Mouse (Mus musculus) MEL (cell line): ENCODE measurements around the gene Creb1. TPM values are rescaled to one million over a fixed set of nuclear protein-coding genes. Genes with fewer than 3 reads are reported as not detected.

Source experiments
- DNase-seq: peaks from one replicate; pipeline ENCODE4 v3.0.0; 2011; ENCODE audit warnings: low read depth, low spot score
- H3K27ac ChIP-seq: 2 replicates; pipeline ENCODE4 v1.5.1; 2012; ENCODE audit warnings: low read depth, mild to moderate bottlenecking, control low read depth, low read length, moderate library complexity; ENCODE audit not compliant: control insufficient read depth
- H3K27me3 ChIP-seq, 2 experiments: fragments of 150-350 bp in 1 of 2; sonication (generic) in 1 of 2; 2 replicates each; pipeline ENCODE4 v1.6.1; 2012; ENCODE audit warnings: low read length in 2 of 2, mild to moderate bottlenecking in 2 of 2, improper control_type of control experiment in 1 of 2, moderate library complexity in 1 of 2; ENCODE audit not compliant: insufficient read depth in 2 of 2, control insufficient read depth in 1 of 2
- H3K36me3 ChIP-seq, 2 experiments: 2 replicates each; pipeline ENCODE4 v1.6.1; 2012 to 2014; ENCODE audit warnings: low read length in 2 of 2, improper control_type of control experiment in 1 of 2, inconsistent platforms in 1 of 2, mild to moderate bottlenecking in 1 of 2; ENCODE audit not compliant: insufficient read depth in 2 of 2, control insufficient read depth in 1 of 2
- H3K4me1 ChIP-seq, 2 experiments: fragments of 150-350 bp in 1 of 2; sonication (generic) in 1 of 2; 2 replicates each; pipeline ENCODE4 v1.6.1; 2012; ENCODE audit warnings: low read length in 2 of 2, improper control_type of control experiment in 1 of 2, mild to moderate bottlenecking in 1 of 2; ENCODE audit not compliant: insufficient read depth in 2 of 2, control insufficient read depth in 1 of 2
- H3K4me3 ChIP-seq, 2 experiments: fragments of 150-350 bp in 1 of 2; sonication (generic) in 1 of 2; 2 replicates each; pipeline ENCODE4 v1.5.1; 2012; ENCODE audit warnings: low read depth in 2 of 2, low read length in 2 of 2, mild to moderate bottlenecking in 2 of 2, moderate library complexity in 2 of 2, control low read depth in 1 of 2, improper control_type of control experiment in 1 of 2; ENCODE audit not compliant: control insufficient read depth in 1 of 2, insufficient read depth in 1 of 2
- H3K79me2 ChIP-seq: 2 replicates; pipeline ENCODE4 v1.6.1; 2012; ENCODE audit warnings: mild to moderate bottlenecking, low read length, moderate library complexity; ENCODE audit not compliant: control insufficient read depth, poor library complexity, insufficient read depth
- H3K9ac ChIP-seq: 2 replicates; pipeline ENCODE4 v1.6.1; 2012; ENCODE audit warnings: low read depth, mild to moderate bottlenecking, control low read depth, low read length, moderate library complexity; ENCODE audit not compliant: control insufficient read depth, poor library complexity, severe bottlenecking
- H3K9me3 ChIP-seq: fragments of 150-350 bp; sonication (generic); replicated peaks from 2 replicates; pipeline ENCODE4 v1.6.1; 2012; ENCODE audit warnings: mild to moderate bottlenecking, low read length, improper control_type of control experiment, moderate library complexity; ENCODE audit not compliant: insufficient read depth
- CHD1 ChIP-seq: IDR thresholded peaks from 2 replicates; pipeline ENCODE4 v1.6.1; 2012; ENCODE audit warnings: low read depth, mild to moderate bottlenecking, inconsistent platforms, low read length, improper control_type of control experiment
- E2F4 ChIP-seq: IDR thresholded peaks from 2 replicates; pipeline ENCODE4 v1.6.1; 2011; ENCODE audit warnings: low read depth, low read length, improper control_type of control experiment, borderline replicate concordance
- ELF1 ChIP-seq: IDR thresholded peaks from 2 replicates; pipeline ENCODE4 v1.6.1; 2014; ENCODE audit warnings: low read depth, mild to moderate bottlenecking, inconsistent platforms, low read length, improper control_type of control experiment, moderate library complexity
- EP300 ChIP-seq, 2 experiments: IDR thresholded peaks; 2 replicates each; pipeline ENCODE4 v1.6.1; 2011; ENCODE audit warnings: improper control_type of control experiment in 2 of 2, low read length in 2 of 2, low read depth in 1 of 2, mild to moderate bottlenecking in 1 of 2
- ETS1 ChIP-seq: IDR thresholded peaks from 2 replicates; pipeline ENCODE4 v1.6.1; 2012; ENCODE audit warnings: low read depth, mild to moderate bottlenecking, inconsistent platforms, low read length, improper control_type of control experiment, moderate library complexity
- GABPA ChIP-seq: IDR thresholded peaks from 2 replicates; pipeline ENCODE4 v1.6.1; 2012; ENCODE audit warnings: low read depth, mild to moderate bottlenecking, inconsistent platforms, low read length, improper control_type of control experiment, moderate library complexity
- HCFC1 ChIP-seq: IDR thresholded peaks from 2 replicates; pipeline ENCODE4 v1.6.1; 2012; ENCODE audit warnings: low read depth, mild to moderate bottlenecking, inconsistent platforms, low read length, improper control_type of control experiment, moderate library complexity
- MAFK ChIP-seq: IDR thresholded peaks from 2 replicates; pipeline ENCODE4 v1.6.1; 2011; ENCODE audit warnings: low read depth, mild to moderate bottlenecking, low read length, improper control_type of control experiment, borderline replicate concordance
- MEF2A ChIP-seq: IDR thresholded peaks from 2 replicates; pipeline ENCODE4 v1.6.1; 2014; ENCODE audit warnings: low read depth, mild to moderate bottlenecking, inconsistent platforms, low read length, improper control_type of control experiment; ENCODE audit not compliant: poor library complexity, insufficient replicate concordance, severe bottlenecking; ENCODE audit errors: extremely low read depth
- MXI1 ChIP-seq: IDR thresholded peaks from 2 replicates; pipeline ENCODE4 v1.6.1; 2011; ENCODE audit warnings: mild to moderate bottlenecking, low read depth, low read length, improper control_type of control experiment
- NRF1 ChIP-seq: IDR thresholded peaks from 2 replicates; pipeline ENCODE4 v1.6.1; 2014; ENCODE audit warnings: low read depth, mild to moderate bottlenecking, inconsistent platforms, low read length, improper control_type of control experiment, moderate library complexity; ENCODE audit not compliant: poor library complexity, insufficient read depth, severe bottlenecking
- POLR2A ChIP-seq, 2 experiments: IDR thresholded peaks; 2 replicates each; pipeline ENCODE4 v1.6.1; 2011 to 2012; ENCODE audit warnings: low read length in 2 of 2, mild to moderate bottlenecking in 2 of 2, control low read depth in 1 of 2, improper control_type of control experiment in 1 of 2, low read depth in 1 of 2, moderate library complexity in 1 of 2; ENCODE audit not compliant: control insufficient read depth in 1 of 2, insufficient read depth in 1 of 2, poor library complexity in 1 of 2
- POLR2AphosphoS2 ChIP-seq: IDR thresholded peaks from 2 replicates; pipeline ENCODE4 v1.6.1; 2011; ENCODE audit warnings: low read length, improper control_type of control experiment
- RAD21 ChIP-seq: IDR thresholded peaks from 2 replicates; pipeline ENCODE4 v1.6.1; 2011; ENCODE audit warnings: mild to moderate bottlenecking, low read depth, low read length, improper control_type of control experiment
- SMC3 ChIP-seq: IDR thresholded peaks from 2 replicates; pipeline ENCODE4 v1.6.1; 2011; ENCODE audit warnings: low read depth, low read length, improper control_type of control experiment
- TAL1 ChIP-seq: IDR thresholded peaks from 2 replicates; pipeline ENCODE4 v1.6.1; 2012; ENCODE audit warnings: mild to moderate bottlenecking, inconsistent platforms, low read length, moderate library complexity, mixed read lengths
- TBP ChIP-seq: IDR thresholded peaks from 2 replicates; pipeline ENCODE4 v1.8.0; 2011; ENCODE audit warnings: low read depth, low read length, improper control_type of control experiment
- TCF12 ChIP-seq: IDR thresholded peaks from 2 replicates; pipeline ENCODE4 v1.6.1; 2014; ENCODE audit warnings: low read depth, mild to moderate bottlenecking, inconsistent platforms, low read length, improper control_type of control experiment, moderate library complexity
- USF2 ChIP-seq, 2 experiments: IDR thresholded peaks; 2 replicates each; pipeline ENCODE4 v1.6.1; 2011 to 2012; ENCODE audit warnings: improper control_type of control experiment in 2 of 2, low read length in 2 of 2, borderline replicate concordance in 1 of 2, inconsistent platforms in 1 of 2, low read depth in 1 of 2, mild to moderate bottlenecking in 1 of 2; ENCODE audit not compliant: insufficient read depth in 1 of 2
- ZC3H11A ChIP-seq: IDR thresholded peaks from 2 replicates; pipeline ENCODE4 v1.6.1; 2012; ENCODE audit warnings: low read depth, mild to moderate bottlenecking, inconsistent platforms, low read length, improper control_type of control experiment
- ZKSCAN1 ChIP-seq: IDR thresholded peaks from 2 replicates; pipeline ENCODE4 v1.6.1; 2012; ENCODE audit warnings: low read depth, mild to moderate bottlenecking, inconsistent platforms, low read length, improper control_type of control experiment, moderate library complexity
- ZMIZ1 ChIP-seq: IDR thresholded peaks from 2 replicates; pipeline ENCODE4 v1.6.1; 2012; ENCODE audit warnings: low read depth, mild to moderate bottlenecking, inconsistent platforms, low read length, improper control_type of control experiment, moderate library complexity
- polyA plus RNA-seq, 2 experiments: library from polyadenylated mRNA; stranded (reverse) in 1 of 2; unstranded in 1 of 2; fragments of >175 nt in 1 of 2; fragments of >200 nt in 1 of 2; gene quantifications; 2 replicates each; pipeline versions ENCODE4 v1.2.1 to v1.2.4; 2012; ENCODE audit warnings: low replicate concordance in 2 of 2, low read depth in 1 of 2; ENCODE audit not compliant: insufficient read length in 2 of 2, insufficient read depth in 1 of 2, missing spikeins in 1 of 2
- total RNA-seq: library from RNA; depleted of rRNA; stranded (reverse); fragments of 300-350 nt; gene quantifications from 2 replicates; pipeline ENCODE4 v1.2.3, GENCODE M21; 2012

Creb1 gene
- total and polyA plus RNA-seq, 3 experiments: 21.8 to 49.1 (median 22.8) TPM

DNA sequence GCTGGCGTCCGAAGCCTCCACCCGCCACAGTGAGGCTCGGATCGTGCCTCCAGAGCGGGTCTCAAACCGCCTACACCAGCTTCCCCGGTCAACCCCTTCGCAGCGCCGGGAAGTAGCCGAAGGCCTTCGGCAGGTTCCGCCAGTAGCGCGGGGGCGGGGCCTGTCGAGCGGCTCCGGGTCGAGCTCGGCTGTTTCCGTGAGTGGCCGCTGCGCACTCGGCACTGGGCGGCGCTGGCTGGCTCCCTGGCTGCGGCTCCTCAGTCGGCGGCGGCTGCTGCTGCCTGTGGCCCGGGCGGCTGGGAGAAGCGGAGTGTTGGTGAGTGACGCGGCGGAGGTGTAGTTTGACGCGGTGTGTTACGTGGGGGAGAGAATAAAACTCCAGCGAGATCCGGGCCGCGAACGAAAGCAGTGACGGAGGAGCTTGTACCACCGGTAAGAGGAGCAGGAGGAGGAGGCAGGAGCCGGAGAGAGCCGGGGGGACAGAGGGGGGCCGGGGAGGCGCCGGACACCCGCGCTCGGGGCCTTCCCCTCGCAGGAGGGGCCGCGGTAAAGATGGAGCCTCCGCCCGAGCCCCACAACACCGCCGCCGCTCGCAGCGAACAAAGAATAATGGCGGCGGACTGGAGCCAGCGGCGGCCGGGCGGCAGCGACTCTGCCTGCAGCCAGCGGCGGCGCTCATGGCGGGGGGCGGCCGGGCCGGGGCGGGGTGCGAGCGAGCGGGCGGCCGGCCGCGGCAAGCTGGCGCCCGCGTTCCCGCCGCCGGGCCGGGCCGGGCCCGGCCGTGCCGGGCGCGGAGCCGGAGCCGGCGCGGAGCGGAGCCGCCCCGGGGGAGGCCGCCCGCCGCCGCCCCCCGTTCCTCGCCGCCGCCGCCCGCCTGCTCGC is at the start of gene Creb1 (continued):
- TF ChIP-seq NRF1 (peak; percentile 59), MAFK (no peak), ZC3H11A (no peak), TAL1 (no peak), HCFC1 (peak; percentile 73; the same call in 1 of the 2 replicates)

DNA sequence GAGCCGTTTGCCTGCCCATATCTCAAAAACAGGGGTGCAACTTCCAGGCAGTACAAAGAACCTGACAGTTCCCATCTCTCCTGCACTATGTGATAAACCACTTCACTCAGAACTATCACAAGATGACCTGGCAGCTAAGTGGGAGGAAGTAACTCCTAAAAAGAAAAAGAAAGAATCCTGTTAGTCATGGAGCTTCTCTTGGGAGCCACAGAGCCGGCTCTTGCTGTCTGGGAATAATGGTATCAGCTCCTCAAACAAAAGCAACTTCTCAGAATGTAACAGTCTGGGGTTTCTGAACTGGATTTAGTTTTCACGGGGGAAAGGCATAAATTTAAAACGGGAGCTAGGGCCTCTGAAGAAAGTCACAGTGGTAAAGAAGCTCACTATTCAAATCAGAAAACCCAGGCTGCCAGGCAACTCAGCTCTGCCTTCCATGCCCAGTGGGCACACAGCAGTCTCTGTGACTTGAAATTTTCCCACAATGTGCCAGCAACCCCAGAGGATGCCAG is 43.9 kb upstream of the Creb1 start:
- Histone ChIP-seq H3K27ac (no peak overlapping the region), H3K9ac (no peak overlapping the region), H3K4me1 (peaks cover 7% of the 10 kb centered on the region in 2 experiments), H3K27me3 (no peaks in the 10 kb centered on the region; a peak in 1 of 4 replicates), H3K9me3 (no peaks in the 10 kb centered on the region), H3K36me3 (peaks cover 0 to 2% of the 10 kb centered on the region in 2 experiments; a peak in 1 of 4 replicates), H3K4me3 (no peak overlapping the region), H3K79me2 (no peaks in the 10 kb centered on the region)
- DNase-seq: peak; percentile 51
- peak; percentile 35 to 67; a peak in 3 of 4 replicates for TF ChIP-seq EP300 (IDR thresholded peaks at IDR 0.05; ENCODE audit: low read depth in 1 of 2, low read length in 2 of 2)
- TF ChIP-seq RAD21: no peak
- peak; percentile 28; the same call in 1 of the 2 replicates for TF ChIP-seq TCF12

DNA sequence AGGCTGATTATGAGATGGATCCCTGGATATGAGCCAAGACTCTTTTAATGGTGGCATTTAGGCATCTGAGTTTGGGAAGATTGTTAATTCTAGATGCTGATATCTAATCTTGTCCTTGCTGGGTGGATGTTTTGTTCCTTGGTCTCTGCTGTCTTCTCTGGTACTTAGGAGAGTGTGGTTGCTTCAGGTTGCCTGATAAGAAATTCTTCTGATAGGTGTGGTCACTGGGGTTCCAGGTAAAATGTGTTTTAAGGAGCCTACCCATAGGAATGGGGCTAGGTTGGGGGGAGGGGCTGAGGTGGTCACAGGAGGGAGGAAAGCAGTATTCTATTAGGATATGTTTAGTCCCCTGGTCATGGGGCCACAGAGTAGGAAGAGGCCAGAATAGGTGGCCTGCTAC is 35.6 kb upstream of the Creb1 start:
- Histone ChIP-seq H3K79me2 (no peaks in the 10 kb centered on the region), H3K4me3 (no peak overlapping the region), H3K9ac (no peak overlapping the region), H3K4me1 (no peaks in the 10 kb centered on the region), H3K27me3 (no peaks in the 10 kb centered on the region), H3K36me3 (no peaks in the 10 kb centered on the region), H3K9me3 (no peaks in the 10 kb centered on the region), H3K27ac (no peak overlapping the region)
- DNase-seq: no peak
- TF ChIP-seq ELF1: no peak
- no peak for TF ChIP-seq USF2 (IDR thresholded peaks at IDR 0.05; ENCODE audit: borderline replicate concordance in 1 of 2, insufficient read depth in 1 of 2, low read depth in 1 of 2, low read length in 2 of 2)
- no peak for TF ChIP-seq E2F4
- no peak for TF ChIP-seq POLR2A (IDR thresholded peaks at IDR 0.05; ENCODE audit: control insufficient read depth in 1 of 2, insufficient read depth in 1 of 2, low read depth in 1 of 2, low read length in 2 of 2, poor library complexity in 1 of 2)
- TF ChIP-seq MXI1: no peak
- no peak for TF ChIP-seq CHD1
- TF ChIP-seq POLR2AphosphoS2: no peak
- no peak for TF ChIP-seq ZMIZ1
- no peak for TF ChIP-seq MEF2A
- no peak for TF ChIP-seq GABPA
- TF ChIP-seq ETS1: no peak
- TF ChIP-seq SMC3: no peak
- no peak for TF ChIP-seq TBP
- TF ChIP-seq ZKSCAN1: no peak
- TF ChIP-seq, all 39 proteins: peak for 0
